Mouse (Mus musculus) limb, embryonic 11.5 days (tissue): ENCODE measurements around the gene Gse1. TPM values are rescaled to one million over a fixed set of nuclear protein-coding genes. Genes with fewer than 3 reads are reported as not detected.

ENCODE experiments used
- ATAC-seq: fragments of 200-750 bp; cut with Nextera tagmentation; 2 replicates; pipeline ENCODE4 v1.8.0; 2017; ENCODE audit warnings: low read depth; ENCODE audit not compliant: insufficient number of reproducible peaks, low FRiP score, low TSS enrichment
- DNase-seq: peaks from one replicate; pipeline ENCODE4 v3.0.0-alpha.2; 2015; ENCODE audit warnings: low spot score
- H3K27ac ChIP-seq: fragments of 300-500 bp; sonication (generic); replicated peaks from 2 replicates; pipeline ENCODE4 v1.5.1; 2014; ENCODE audit warnings: low read depth, mild to moderate bottlenecking, low read length
- H3K27me3 ChIP-seq: fragments of 300-500 bp; sonication (generic); 2 replicates; pipeline ENCODE4 v1.6.1; 2014; ENCODE audit warnings: mild to moderate bottlenecking, low read length, mixed read lengths; ENCODE audit not compliant: control insufficient read depth, insufficient read depth
- H3K36me3 ChIP-seq: fragments of 300-500 bp; sonication (generic); 2 replicates; pipeline ENCODE4 v1.6.1; 2014; ENCODE audit warnings: mild to moderate bottlenecking, low read length, moderate library complexity, mixed read lengths; ENCODE audit not compliant: control insufficient read depth, insufficient read depth
- H3K4me1 ChIP-seq: fragments of 300-500 bp; sonication (generic); 2 replicates; pipeline ENCODE4 v1.6.1; 2014; ENCODE audit warnings: low read length, mixed read lengths; ENCODE audit not compliant: control insufficient read depth, insufficient read depth
- H3K4me2 ChIP-seq: fragments of 300-500 bp; sonication (generic); 2 replicates; pipeline ENCODE4 v1.6.1; 2014; ENCODE audit warnings: low read depth, mild to moderate bottlenecking, moderate library complexity; ENCODE audit not compliant: severe bottlenecking
- H3K4me3 ChIP-seq: fragments of 300-500 bp; sonication (generic); 2 replicates; pipeline ENCODE4 v1.5.1; 2014; ENCODE audit warnings: low read depth, low read length
- H3K9ac ChIP-seq: fragments of 300-500 bp; sonication (generic); 2 replicates; pipeline ENCODE4 v1.6.1; 2014; ENCODE audit warnings: mild to moderate bottlenecking, low read length
- H3K9me3 ChIP-seq: fragments of 300-500 bp; sonication (generic); 2 replicates; pipeline ENCODE4 v1.6.1; 2016; ENCODE audit warnings: low read length; ENCODE audit not compliant: control insufficient read depth
- WGBS: fragments of 180-500 bp; shearing (Covaris S2); extraction: QIAGEN DNeasy Blood & Tissue Kit; methylation state at CpG from one replicate; pipeline ENCODE4 v1.1.7; 2014; 5-methylcytosine and 5-hydroxymethylcytosine counted together
- polyA plus RNA-seq: library from polyadenylated mRNA; unstranded; fragments of >200 nt; fragmentation: Nextera tagmentation; extraction: Ambion mirVana; gene quantifications from 2 replicates; pipeline ENCODE4 v1.2.1, GENCODE M21; 2014

The Gse1 gene
- polyA plus RNA-seq, 1 experiment from 2014 or later, result 6.6 TPM

- H3K27ac ChIP-seq, result no peak overlapping the region
These were observed 154.4 kb downstream of the Gse1 start for GRCm38 (mm10) chr8:120382436-120383203.

GRCm38 (mm10) chr8:120383204-120383560 is 154.9 kb downstream of the Gse1 start:
- Histone ChIP-seq H3K27me3 (no peaks in the 10 kb centered on the region), H3K27ac (no peak overlapping the region), H3K9ac (no peak overlapping the region), H3K4me1 (peaks cover 53% of the 10 kb centered on the region), H3K9me3 (no peaks in the 10 kb centered on the region), H3K4me3 (no peak overlapping the region), H3K4me2 (no peak overlapping the region), H3K36me3 (no peaks in the 10 kb centered on the region)
- DNase-seq (no peak), ATAC-seq (no peak)
- 68% methylated on average over 6 of the region's 6 CpGs for WGBS

More at GRCm38 (mm10) chr8:120382436-120383203, 154.4 kb downstream of the Gse1 start:
- Histone ChIP-seq H3K36me3 (no peaks in the 10 kb centered on the region), H3K4me1 (peaks cover 59% of the 10 kb centered on the region), H3K9me3 (no peaks in the 10 kb centered on the region), H3K4me2 (no peak overlapping the region), H3K27me3 (no peaks in the 10 kb centered on the region), H3K9ac (no peak overlapping the region), H3K4me3 (no peak overlapping the region)
- 70% methylated on average over 16 of the region's 19 CpGs for WGBS
- DNase-seq, result no peak
- ATAC-seq, result no peak

GRCm38 (mm10) chr8:120383713-120384112 is 155.5 kb downstream of the Gse1 start:
- no peaks in the 10 kb centered on the region for H3K36me3 ChIP-seq
- ATAC-seq (no peak), DNase-seq (no peak)
- H3K9ac ChIP-seq, result no peak overlapping the region
- no peak overlapping the region for H3K4me2 ChIP-seq
- H3K27me3 ChIP-seq, result no peaks in the 10 kb centered on the region
- H3K27ac ChIP-seq, result no peak overlapping the region
- no peak overlapping the region for H3K4me3 ChIP-seq
- WGBS, result 28% methylated on average over 6 of the region's 6 CpGs
- peaks cover 48% of the 10 kb centered on the region for H3K4me1 ChIP-seq
- no peaks in the 10 kb centered on the region for H3K9me3 ChIP-seq

GRCm38 (mm10) chr8:120384745-120385144 is 156.5 kb downstream of the Gse1 start:
- no peaks in the 10 kb centered on the region for H3K27me3 ChIP-seq
- H3K4me2 ChIP-seq, result no peak overlapping the region
- H3K9ac ChIP-seq, result no peak overlapping the region
- ATAC-seq (no peak), DNase-seq (no peak)
- H3K36me3 ChIP-seq, result no peaks in the 10 kb centered on the region
- H3K9me3 ChIP-seq, result no peaks in the 10 kb centered on the region
- H3K4me1 ChIP-seq, result peaks cover 42% of the 10 kb centered on the region
- H3K4me3 ChIP-seq, result no peak overlapping the region
- no peak overlapping the region for H3K27ac ChIP-seq

GRCm38 (mm10) chr8:120388246-120388645 is 160.0 kb downstream of the Gse1 start:
- ATAC-seq (no peak), DNase-seq (no peak)
- no peaks in the 10 kb centered on the region for H3K27me3 ChIP-seq
- WGBS, result 88% methylated on average over 6 of the region's 6 CpGs
- H3K4me3 ChIP-seq, result no peak overlapping the region
- no peak overlapping the region for H3K27ac ChIP-seq
- no peaks in the 10 kb centered on the region for H3K36me3 ChIP-seq
- no peak overlapping the region for H3K9ac ChIP-seq
- no peak overlapping the region for H3K4me2 ChIP-seq
- H3K4me1 ChIP-seq, result peaks cover 33% of the 10 kb centered on the region
- no peaks in the 10 kb centered on the region for H3K9me3 ChIP-seq

GRCm38 (mm10) chr8:120390598-120390997 is 162.3 kb downstream of the Gse1 start:
- WGBS, result 91% methylated on average over 7 of the region's 7 CpGs
- peaks cover 26% of the 10 kb centered on the region for H3K4me1 ChIP-seq
- ATAC-seq (no peak), DNase-seq (no peak)
- H3K9me3 ChIP-seq, result no peaks in the 10 kb centered on the region
- no peaks in the 10 kb centered on the region for H3K27me3 ChIP-seq
- H3K27ac ChIP-seq, result no peak overlapping the region
- no peaks in the 10 kb centered on the region for H3K36me3 ChIP-seq
- H3K4me3 ChIP-seq, result no peak overlapping the region
- no peak overlapping the region for H3K9ac ChIP-seq
- no peak overlapping the region for H3K4me2 ChIP-seq

GRCm38 (mm10) chr8:120391856-120392255 is 163.6 kb downstream of the Gse1 start:
- 3% methylated on average over 21 of the region's 21 CpGs for WGBS
- H3K4me2 ChIP-seq, result peak overlapping the region; percentile 10; the same call in 1 of the 2 replicates
- H3K4me3 ChIP-seq, result no peak overlapping the region
- H3K27me3 ChIP-seq, result no peaks in the 10 kb centered on the region
- ATAC-seq, result no peak
- peak; percentile 62 for DNase-seq
- no peaks in the 10 kb centered on the region for H3K9me3 ChIP-seq
- no peaks in the 10 kb centered on the region for H3K36me3 ChIP-seq
- peaks cover 24% of the 10 kb centered on the region for H3K4me1 ChIP-seq
- no peak overlapping the region for H3K27ac ChIP-seq
- no peak overlapping the region for H3K9ac ChIP-seq

GRCm38 (mm10) chr8:120393085-120393484 is 164.8 kb downstream of the Gse1 start:
- H3K4me3 ChIP-seq, result no peak overlapping the region
- WGBS, result 80% methylated on average over 11 of the region's 11 CpGs
- ATAC-seq (no peak), DNase-seq (no peak)
- H3K27ac ChIP-seq, result no peak overlapping the region
- H3K4me2 ChIP-seq, result no peak overlapping the region
- H3K4me1 ChIP-seq, result peaks cover 28% of the 10 kb centered on the region
- H3K9me3 ChIP-seq, result no peaks in the 10 kb centered on the region
- H3K27me3 ChIP-seq, result no peaks in the 10 kb centered on the region
- H3K9ac ChIP-seq, result no peak overlapping the region
- H3K36me3 ChIP-seq, result no peaks in the 10 kb centered on the region

GRCm38 (mm10) chr8:120393871-120394275 is 165.6 kb downstream of the Gse1 start:
- no peak overlapping the region for H3K27ac ChIP-seq
- ATAC-seq, result no peak
- no peaks in the 10 kb centered on the region for H3K9me3 ChIP-seq
- no peak overlapping the region for H3K4me2 ChIP-seq
- no peak overlapping the region for H3K4me3 ChIP-seq
- DNase-seq, result no peak
- H3K9ac ChIP-seq, result no peak overlapping the region
- no peaks in the 10 kb centered on the region for H3K27me3 ChIP-seq
- peaks cover 29% of the 10 kb centered on the region for H3K4me1 ChIP-seq
- no peaks in the 10 kb centered on the region for H3K36me3 ChIP-seq
- WGBS, result 87% methylated on average over 9 of the region's 9 CpGs
